Mouse (Mus musculus) C2C12 (cell line): ENCODE data around the gene 9530068E07Rik.

Experiments
- CTCF ChIP-seq: IDR thresholded peaks from one replicate; pipeline ENCODE4 v1.5.1; 2011; ENCODE audit not compliant: control insufficient read depth, insufficient read depth, insufficient read length
- MAX ChIP-seq: IDR thresholded peaks from one replicate; pipeline ENCODE4 v1.6.1; 2011; ENCODE audit warnings: mild to moderate bottlenecking, control low read depth
- MYOD1 ChIP-seq: IDR thresholded peaks from one replicate; pipeline ENCODE4 v1.6.1; 2011; ENCODE audit warnings: low read depth; ENCODE audit not compliant: control insufficient read depth, insufficient read length
- MYOG ChIP-seq: IDR thresholded peaks from one replicate; pipeline ENCODE4 v1.6.1; 2011; ENCODE audit not compliant: control insufficient read depth, insufficient read length; ENCODE audit errors: extremely low read depth
- USF1 ChIP-seq: IDR thresholded peaks from one replicate; pipeline ENCODE4 v1.6.1; 2011; ENCODE audit warnings: low read depth, mild to moderate bottlenecking, control low read depth, moderate library complexity

DNA sequence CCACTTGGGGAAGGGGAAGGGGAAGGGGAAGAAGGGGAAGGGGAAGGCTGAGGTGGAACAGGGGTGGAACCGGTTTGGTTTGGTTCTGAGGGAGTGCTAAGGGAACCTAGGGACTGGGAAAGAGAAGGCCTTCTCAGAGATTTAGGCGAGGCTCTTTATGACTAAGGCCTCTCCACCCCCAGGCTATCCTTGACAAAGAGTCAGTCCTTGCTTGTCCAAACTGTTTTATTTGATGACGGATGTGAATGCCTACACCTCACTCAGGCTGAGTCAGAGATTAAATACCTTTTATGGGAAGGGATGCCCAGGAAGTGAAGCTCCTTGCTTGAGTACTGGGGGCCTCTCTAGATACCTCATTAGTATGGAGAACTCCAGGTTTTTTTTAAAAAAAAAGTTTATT is 52.8 kb downstream of the 9530068E07Rik start:
- no peak for TF ChIP-seq CTCF
- TF ChIP-seq USF1 = no peak
- TF ChIP-seq MAX = no peak
- TF ChIP-seq MYOD1 = no peak
- no peak for TF ChIP-seq MYOG
